Mouse (Mus musculus): ENCODE data around the gene Lin37.

- no peak for TF ChIP-seq GATA1 (IDR thresholded peaks at IDR 0.05; ENCODE audit: low read length)
- TF ChIP-seq TAL1 (IDR thresholded peaks at IDR 0.05; ENCODE audit: low read length), result no peak
Measured at GRCm38 (mm10) chr7:30508061-30508460, 51.6 kb downstream of the Lin37 start.

Data from erythroblast, embryonic 14.5 days (primary cell).